Mouse (Mus musculus) ZHBTc4 (cell line): ENCODE measurements around the gene Rab11fip5.
A peak's percentile ranks its signal among the peaks of the same experiment; 100 is the strongest.

ENCODE experiments used
- DNase-seq: peaks from one replicate; pipeline ENCODE4 v3.0.0-alpha.2; 2011; ENCODE audit warnings: low read depth, low spot score

Rab11fip5 gene

GRCm38 (mm10) chr6:85373951-85374733, at the start of gene Rab11fip5:
TSS of gene Rab11fip5 (minus strand) at chr6:85374634.
- peak; percentile 58 for DNase-seq

GRCm38 (mm10) chr6:85423836-85424379, 49.5 kb upstream of the Rab11fip5 start, which contains the start of gene Noto:
TSS of gene Noto (plus strand) at chr6:85423886.
- no peak for DNase-seq

DNA sequence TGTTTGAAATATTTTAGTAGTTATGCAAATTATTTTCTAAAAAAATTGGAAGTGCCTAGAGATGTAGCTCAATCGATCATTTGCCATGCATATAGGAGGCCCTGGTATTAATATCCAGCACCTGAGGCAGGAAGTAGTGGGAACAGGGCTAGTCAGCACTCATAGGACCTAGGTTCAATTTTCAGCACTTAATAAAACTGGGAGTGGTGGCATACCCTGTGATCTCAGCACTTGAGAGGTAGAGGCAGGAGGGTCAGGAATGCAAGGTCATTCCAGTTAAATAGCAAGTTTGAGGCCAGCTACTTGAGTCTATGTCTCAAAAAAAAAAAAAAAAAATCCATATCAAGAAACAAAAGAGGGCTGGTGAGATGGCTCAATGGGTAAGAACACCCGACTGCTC, 44.7 kb upstream of the Rab11fip5 start:
- no peak for DNase-seq

DNA sequence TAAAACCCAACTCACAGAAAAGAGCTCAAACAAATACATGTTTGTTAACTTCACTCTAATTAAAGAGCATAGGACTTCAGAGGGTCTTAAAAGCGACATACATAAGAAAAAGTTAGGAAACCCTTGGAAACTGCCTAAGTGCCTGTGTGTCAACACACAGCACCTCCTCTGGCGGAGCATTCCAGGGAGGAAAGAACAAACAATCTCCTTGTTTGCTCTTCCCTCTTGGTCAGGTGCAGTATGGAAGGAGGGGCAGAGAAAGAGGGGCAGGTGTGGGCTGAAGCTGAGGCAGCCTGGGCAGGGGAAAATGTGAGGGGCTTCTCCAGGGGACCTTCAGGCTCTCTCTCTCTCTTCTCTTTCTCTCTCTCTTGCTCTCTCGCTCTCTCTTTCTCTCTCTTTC, 41.4 kb upstream of the Rab11fip5 start:
- DNase-seq, result no peak

GRCm38 (mm10) chr6:85410771-85411273, 36.4 kb upstream of the Rab11fip5 start:
- DNase-seq, result peak; percentile 94

DNA sequence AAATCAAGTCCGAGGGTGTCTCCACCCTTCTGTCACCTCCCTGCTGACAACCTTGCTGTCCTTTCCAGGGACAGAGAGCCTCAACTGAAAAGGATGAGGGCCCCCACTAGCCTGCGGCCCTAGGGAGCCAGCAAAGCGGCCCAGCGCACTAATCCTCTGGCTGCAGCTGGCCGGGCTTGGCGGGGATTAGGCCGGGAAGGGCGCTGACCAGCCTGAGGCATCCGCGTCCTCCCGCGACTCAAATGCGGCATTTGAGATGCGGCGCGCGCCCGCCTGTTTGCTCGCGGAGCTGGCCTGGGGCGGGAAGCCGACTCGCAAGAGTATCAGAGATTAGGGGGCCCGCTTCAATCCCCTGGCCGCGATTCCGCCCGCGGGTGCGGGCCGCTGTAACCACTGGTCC, 34.6 kb upstream of the Rab11fip5 start:
- peak; percentile 41 for DNase-seq

GRCm38 (mm10) chr6:85403039-85403438, 28.6 kb upstream of the Rab11fip5 start:
- DNase-seq, result no peak

DNA sequence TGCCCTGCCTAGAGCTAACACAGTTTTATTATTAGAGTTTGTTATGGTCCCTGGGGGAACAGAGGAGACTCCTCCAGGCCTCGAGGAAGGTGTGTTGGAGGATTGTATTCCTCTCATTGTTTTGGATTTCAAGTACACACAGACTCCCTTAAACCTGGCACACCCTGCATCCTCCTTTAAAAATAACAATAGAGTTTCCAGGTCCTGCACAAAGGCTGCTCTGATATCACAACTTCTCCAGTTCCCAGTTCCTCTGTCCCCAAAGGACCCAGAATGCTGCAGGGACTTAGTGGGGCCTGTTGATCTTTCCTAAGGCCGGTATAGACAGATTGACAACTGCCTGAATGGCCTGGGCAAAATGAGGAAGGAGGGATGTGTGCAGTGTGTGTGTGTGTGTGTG, 28.2 kb upstream of the Rab11fip5 start:
- DNase-seq, result peak; percentile 54

DNA sequence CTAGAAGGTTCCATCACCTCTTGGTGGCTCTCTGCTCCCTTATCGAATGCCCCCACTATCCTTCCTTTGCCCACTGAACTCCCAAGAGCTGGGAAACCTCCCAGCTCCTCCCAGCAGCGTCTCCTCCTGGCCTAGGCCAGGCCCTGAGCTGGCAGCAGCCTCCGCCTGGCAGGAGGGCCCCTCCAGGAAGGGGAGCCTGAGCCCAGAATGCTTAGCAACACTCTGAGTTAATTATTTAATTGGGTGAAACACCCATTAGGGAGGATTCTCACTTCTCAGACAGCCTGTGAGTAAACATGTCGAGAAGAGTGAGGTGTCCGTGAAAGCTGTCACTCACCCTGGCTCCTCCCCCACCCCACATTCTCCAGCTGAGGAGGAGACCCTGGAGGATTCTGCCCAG, 25.3 kb upstream of the Rab11fip5 start:
- no peak for DNase-seq

DNA sequence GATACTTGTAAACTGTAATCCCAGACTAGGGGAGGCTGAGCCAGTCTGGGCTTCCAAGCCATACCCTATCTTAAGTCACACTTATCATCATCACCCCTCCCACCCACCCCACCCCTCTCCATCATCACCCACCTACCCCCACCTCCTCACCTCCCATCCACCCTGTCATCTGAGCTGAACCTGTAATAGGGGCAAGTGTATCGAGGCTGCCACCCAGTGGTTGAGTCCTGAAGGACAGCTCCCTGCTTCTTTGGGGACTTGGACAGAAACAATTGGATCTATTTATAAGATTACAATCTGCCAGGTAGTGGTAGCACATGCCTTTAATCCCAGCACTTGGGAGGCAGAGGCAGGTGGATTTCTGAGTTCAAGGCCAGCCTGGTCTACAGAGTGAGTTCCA, 22.7 kb upstream of the Rab11fip5 start:
- DNase-seq, result peak; percentile 77

DNA sequence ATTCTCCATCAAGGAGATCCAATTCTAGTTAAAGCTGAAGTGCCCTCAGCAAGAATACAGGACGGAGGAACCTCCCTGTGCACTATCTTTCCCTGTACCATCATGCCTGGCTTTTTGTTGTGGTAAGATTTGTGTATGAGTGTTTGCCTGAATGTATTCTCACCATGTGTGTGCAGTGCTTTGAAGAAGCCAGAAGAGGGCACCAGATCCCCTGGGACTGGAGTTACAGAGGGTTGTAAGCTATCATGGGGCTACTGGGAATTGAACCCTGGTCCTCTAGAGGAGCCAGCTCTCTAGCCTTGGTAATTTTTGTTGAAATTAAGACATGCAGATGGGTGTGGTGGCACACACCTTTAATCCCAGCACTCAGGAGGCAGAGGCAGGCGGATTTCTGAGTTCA, 20.9 kb upstream of the Rab11fip5 start:
- peak; percentile 65 for DNase-seq

DNA sequence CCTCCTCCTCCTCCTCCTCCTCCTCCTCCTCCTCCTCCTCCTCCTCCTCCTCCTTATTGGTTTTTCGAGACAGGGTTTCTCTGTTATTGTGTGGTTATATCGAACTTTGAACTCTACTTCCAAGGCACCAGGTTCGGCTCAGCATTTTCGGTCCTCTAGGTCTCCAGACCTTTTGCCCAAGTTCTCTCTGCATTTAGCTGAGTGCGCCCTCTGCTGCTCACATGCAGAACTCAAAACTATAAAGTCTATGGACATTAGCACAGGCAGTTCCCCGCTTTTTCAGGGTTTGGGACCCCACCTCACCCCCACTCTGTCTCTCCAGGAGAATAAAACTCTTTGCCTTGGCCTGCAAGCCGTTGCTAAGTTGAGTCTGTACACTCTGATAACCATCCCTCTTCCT, 17.4 kb upstream of the Rab11fip5 start:
- peak; percentile 84 for DNase-seq

DNA sequence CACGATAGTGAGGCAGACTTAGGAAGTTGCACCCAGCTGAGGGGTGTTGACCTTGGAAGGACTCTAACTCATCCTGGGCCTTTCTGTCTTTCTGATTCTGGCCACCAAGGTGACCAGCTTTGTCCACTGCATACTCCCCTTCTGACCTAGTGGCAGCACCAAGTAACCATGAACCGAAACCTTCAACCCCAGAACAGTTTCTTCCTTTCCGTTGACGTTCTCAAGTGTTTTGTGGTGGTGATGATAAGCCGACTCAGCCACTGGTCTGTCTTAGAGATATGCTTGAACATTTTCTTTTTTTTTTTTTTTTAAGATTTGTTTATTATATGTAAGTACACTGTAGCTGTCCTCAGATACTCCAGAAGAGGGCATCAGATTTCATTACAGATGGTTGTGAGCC, 14.2 kb upstream of the Rab11fip5 start:
- DNase-seq, result no peak

GRCm38 (mm10) chr6:85382791-85383190, 8.4 kb upstream of the Rab11fip5 start:
- DNase-seq, result no peak

GRCm38 (mm10) chr6:85381648-85382020, 7.2 kb upstream of the Rab11fip5 start:
- no peak for DNase-seq

DNA sequence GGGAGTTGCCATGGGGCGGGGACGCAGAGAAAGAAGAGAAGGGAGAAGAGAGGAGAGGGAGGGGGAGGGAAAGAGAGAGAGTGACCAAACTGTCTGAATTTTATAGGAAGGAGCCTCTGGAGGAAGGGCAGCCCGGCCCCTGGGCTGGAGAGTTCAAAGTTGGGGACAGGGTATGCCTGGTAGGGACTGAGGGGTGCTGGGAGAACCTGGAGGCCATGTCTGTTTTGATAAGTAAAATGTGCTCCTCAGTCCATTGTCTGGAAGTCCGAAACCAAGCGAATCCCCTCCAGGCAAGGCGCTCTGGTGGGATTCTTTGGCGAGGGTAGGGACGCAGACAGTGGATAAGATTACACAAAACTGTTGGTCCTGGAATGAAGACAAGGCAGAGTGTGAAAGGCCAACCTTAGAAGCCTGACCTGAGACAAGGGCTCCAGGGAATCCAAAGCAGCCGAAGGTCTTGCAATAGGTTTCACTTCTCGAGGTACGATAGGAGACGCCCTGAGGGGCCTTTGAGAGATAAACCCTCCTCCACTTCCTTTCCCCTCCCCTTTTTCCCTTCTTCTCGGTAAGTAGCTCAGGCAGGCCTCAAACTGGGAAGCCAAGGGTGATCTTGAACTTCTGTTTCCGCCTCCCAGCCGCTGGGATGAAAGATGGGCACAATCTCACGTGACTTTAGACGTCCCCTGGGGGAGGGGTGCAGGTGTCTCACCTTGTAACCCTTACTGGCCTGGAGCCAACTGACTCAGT, 6.6 kb upstream of the Rab11fip5 start:
- DNase-seq, result peak; percentile 82

DNA sequence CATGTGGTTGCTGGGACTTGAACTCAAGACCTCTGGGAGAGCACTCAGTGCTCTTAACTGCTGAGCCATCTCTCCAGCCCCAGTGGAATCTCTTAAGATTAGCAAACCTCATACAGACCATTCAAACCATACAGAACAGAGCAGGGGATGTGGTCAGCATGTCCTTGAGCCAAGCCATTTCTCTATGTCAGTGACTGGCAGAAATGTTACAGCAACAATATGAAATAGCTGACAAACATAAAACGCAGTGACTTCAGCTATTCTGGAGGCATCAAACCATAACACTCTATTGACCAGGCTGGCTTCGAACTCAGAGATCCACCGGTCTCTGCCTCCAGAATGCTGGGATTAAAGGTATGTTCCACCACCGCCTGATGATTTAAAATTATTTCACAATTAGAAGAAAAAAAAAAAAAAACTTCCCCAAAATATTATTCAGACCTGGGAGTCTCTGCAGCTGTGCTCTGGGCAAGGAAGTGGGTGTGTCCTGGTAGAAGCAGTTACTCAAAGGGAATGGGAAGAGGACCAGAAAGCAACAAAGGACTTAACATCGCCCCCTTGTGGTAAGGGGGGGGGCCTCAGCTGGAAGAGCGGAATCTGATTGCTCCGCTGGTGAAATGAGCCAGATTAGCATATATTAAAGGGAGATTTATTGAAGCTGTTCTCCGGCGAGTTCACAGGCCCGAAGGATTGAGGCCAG, 5.9 kb upstream of the Rab11fip5 start:
- DNase-seq, result peak; percentile 93

GRCm38 (mm10) chr6:85378629-85379028, 4.2 kb upstream of the Rab11fip5 start:
- DNase-seq, result no peak

DNA sequence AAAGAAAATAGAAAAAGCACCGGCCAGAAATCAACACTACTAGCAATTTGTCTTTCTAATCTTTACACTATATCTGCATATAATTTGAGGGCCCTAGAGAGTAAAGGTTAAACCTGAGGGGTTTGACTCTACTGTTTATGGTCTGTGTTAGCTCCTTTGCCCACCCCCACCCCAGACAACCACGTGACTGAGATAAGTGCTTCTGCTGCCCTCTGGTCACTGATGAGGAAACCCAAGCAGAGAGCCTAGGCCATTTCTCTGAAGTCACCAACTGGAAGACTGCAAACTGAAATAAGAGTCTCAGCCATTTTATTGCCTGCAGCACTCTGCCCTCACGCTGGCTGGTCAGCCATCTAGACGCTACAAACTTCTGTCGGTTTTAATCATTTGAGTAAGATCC, 3.4 kb upstream of the Rab11fip5 start:
- peak; percentile 30 for DNase-seq

- peak; percentile 93 for DNase-seq
Measured at GRCm38 (mm10) chr6:85377066-85377734, 2.8 kb upstream of the Rab11fip5 start.

DNA sequence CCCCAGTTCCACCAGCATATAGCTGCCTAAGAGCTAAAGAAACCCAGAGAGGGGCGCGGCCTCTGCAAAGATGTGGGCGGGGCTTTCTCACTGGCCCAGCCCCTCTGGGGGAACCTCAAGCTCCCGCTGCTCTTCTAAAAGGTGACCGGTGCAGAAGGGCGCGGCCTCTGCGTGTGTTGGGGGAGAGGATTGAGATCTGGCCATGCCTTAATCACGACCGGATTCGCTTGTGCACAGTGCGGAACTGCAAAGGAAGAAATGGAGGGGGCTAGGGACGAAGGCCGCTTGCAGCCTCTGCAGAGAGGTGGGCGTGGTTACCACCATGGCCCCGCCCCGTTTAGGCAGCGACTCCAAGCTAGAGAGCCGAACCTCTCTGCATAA, 290 bp upstream of the Rab11fip5 start:
- peak; percentile 99 for DNase-seq
